11 mouse cellular contexts compared by ENCODE assay signal in the genomic region with DNA sequence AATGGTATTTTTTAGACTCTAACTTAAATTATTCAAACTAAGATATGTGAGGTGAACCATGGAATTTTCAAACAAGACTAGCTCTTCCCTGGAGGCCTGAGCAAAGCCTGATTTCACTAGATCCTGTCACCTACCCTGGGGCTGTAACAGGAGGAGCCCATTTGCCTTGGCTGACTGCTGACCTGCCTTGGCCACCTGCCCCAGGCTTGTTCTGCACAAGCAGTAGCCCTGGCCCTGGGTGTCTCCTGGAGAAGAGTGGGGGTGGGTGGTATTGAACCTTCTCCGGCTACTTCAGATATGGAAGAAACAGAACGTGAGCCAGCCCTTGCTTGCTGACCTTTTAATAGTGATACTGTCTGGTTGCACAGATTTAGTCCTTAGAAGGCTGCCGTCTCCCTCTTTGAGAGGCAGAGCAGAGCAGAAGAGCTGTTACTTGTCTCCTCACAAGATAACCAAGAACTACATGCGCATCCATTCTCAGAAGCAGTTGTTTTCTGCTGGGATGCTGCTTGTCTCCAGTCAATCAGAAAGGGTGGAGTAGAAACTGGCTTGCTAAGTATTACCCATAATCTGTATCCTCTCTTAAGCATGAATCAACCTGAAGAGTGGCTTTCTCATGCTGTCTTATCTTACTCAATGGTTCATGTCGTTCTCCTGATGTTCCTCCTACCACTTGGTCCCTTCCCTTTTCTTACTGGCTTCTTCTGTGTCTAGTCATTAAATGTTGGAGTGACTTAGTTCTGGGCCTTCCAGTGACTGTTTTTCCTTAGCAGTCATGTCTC. TPM values are rescaled to one million over a fixed set of nuclear protein-coding genes. Genes with fewer than 3 reads are reported as not detected.
DNase-seq lines count a peak whose midpoint lies in the region; ATAC-seq and TF ChIP-seq lines count a peak whose summit lies in the region.
"Had no signal": no experiment of that assay in that cellular context is flagged by ENCODE, and none has a peak within 500 bp of the region (broad histone marks: within the 10 kb centered on the region; RNA-seq: fewer than 3 reads in every experiment).

No protein-coding gene starts in this region.

- H3K4me3 ChIP-seq in ES-Bruce4 (ENCODE audit: low read depth, low read length) = no peak overlapping the region
- H3K4me3 ChIP-seq in forebrain, embryonic 15.5 days = no peak overlapping the region
- H3K4me3 ChIP-seq in midbrain, embryonic 15.5 days = no peak overlapping the region
- H3K4me3 ChIP-seq: erythroblast, embryonic 14.5 days; limb, embryonic 13.5 days had no signal

- H3K4me1 ChIP-seq in ES-Bruce4 (ENCODE audit: control insufficient read depth, insufficient read depth, low read length) = peaks cover 3% of the 10 kb centered on the region
- no peaks in the 10 kb centered on the region for H3K4me1 ChIP-seq in forebrain, embryonic 15.5 days
- H3K4me1 ChIP-seq in midbrain, embryonic 15.5 days = no peaks in the 10 kb centered on the region; the same call in none of the 2 replicates
- H3K4me1 ChIP-seq: limb, embryonic 13.5 days had no signal

- peaks cover 3% of the 10 kb centered on the region; the same call in 1 of the 2 replicates for H3K36me3 ChIP-seq in ES-Bruce4 (ENCODE audit: control insufficient read depth, insufficient read depth, low read length, poor library complexity, severe bottlenecking)
- no peaks in the 10 kb centered on the region for H3K36me3 ChIP-seq in forebrain, embryonic 15.5 days
- no peaks in the 10 kb centered on the region for H3K36me3 ChIP-seq in midbrain, embryonic 15.5 days (replicated peaks)

- peak; percentile 22 for DNase-seq in cerebellum, adult 11 months
- no peak for DNase-seq in cerebellum, postnatal 4 days (ENCODE audit: low spot score in 2 of 2)
- peak; percentile 50 to 69 for DNase-seq in cerebellum, postnatal 10 days
- peak; percentile 16 to 53 for DNase-seq in kidney, postnatal 25 days
- DNase-seq in right cerebral cortex, adult 2 months (ENCODE audit: low spot score in 2 of 2) = no peak

- peak; percentile 68; the same call in 1 of the 2 replicates for TF ChIP-seq EP300 in ES-Bruce4 (IDR thresholded peaks at IDR 0.05; ENCODE audit: insufficient read depth, low read depth, low read length)

- H3K9ac ChIP-seq in ES-Bruce4 (ENCODE audit: low read depth, poor library complexity, severe bottlenecking) = no peak overlapping the region
- no peak overlapping the region for H3K9ac ChIP-seq in forebrain, embryonic 15.5 days (replicated peaks)
- H3K9ac ChIP-seq in midbrain, embryonic 15.5 days = no peak overlapping the region
- H3K9ac ChIP-seq: hindbrain, embryonic 14.5 days; limb, embryonic 13.5 days had no signal

- no peak for ATAC-seq in forebrain, embryonic 15.5 days (replicated peaks)
- ATAC-seq in midbrain, embryonic 15.5 days (replicated peaks) = no peak

- no peak for TF ChIP-seq POLR2A in ES-Bruce4 (IDR thresholded peaks at IDR 0.05; ENCODE audit: insufficient read depth, low read length)

- H3K27me3 ChIP-seq in ES-Bruce4 (ENCODE audit: control insufficient read depth, insufficient read depth, low read length, poor library complexity, severe bottlenecking) = no peaks in the 10 kb centered on the region
- no peaks in the 10 kb centered on the region for H3K27me3 ChIP-seq in forebrain, embryonic 15.5 days
- no peaks in the 10 kb centered on the region for H3K27me3 ChIP-seq in midbrain, embryonic 15.5 days (replicated peaks)
- H3K27me3 ChIP-seq: limb, embryonic 13.5 days had no signal

- peak overlapping the region; percentile 84 for H3K27ac ChIP-seq in ES-Bruce4 (ENCODE audit: insufficient read depth, low read length)
- no peak overlapping the region for H3K27ac ChIP-seq in forebrain, embryonic 15.5 days (replicated peaks)
- no peak overlapping the region for H3K27ac ChIP-seq in midbrain, embryonic 15.5 days
- H3K27ac ChIP-seq: hindbrain, embryonic 14.5 days; limb, embryonic 13.5 days had no signal

- 90% methylated on average over 5 of the region's 5 CpGs for WGBS in forebrain, embryonic 15.5 days
- 88% methylated on average over 5 of the region's 5 CpGs for WGBS in midbrain, embryonic 15.5 days

- TF ChIP-seq CTCF in ES-Bruce4 (IDR thresholded peaks at IDR 0.05; ENCODE audit: low read depth, low read length) = no peak

- H3K4me2 ChIP-seq in forebrain, embryonic 15.5 days (replicated peaks) = no peak overlapping the region
- no peak overlapping the region for H3K4me2 ChIP-seq in midbrain, embryonic 15.5 days
- H3K4me2 ChIP-seq: hindbrain, embryonic 14.5 days; limb, embryonic 13.5 days had no signal

- no peaks in the 10 kb centered on the region for H3K9me3 ChIP-seq in ES-Bruce4 (replicated peaks; ENCODE audit: control insufficient read depth, insufficient read depth, low read length, poor library complexity, severe bottlenecking)
- no peaks in the 10 kb centered on the region for H3K9me3 ChIP-seq in forebrain, embryonic 15.5 days
- no peaks in the 10 kb centered on the region for H3K9me3 ChIP-seq in midbrain, embryonic 15.5 days
- H3K9me3 ChIP-seq: limb, embryonic 13.5 days had no signal

RNA-seq across cellular contexts. Expression of a gene that starts 12.9 kb away (rescaled TPM):
- polyA plus RNA-seq in ES-Bruce4 (2011; ENCODE audit: insufficient read depth, insufficient read length, low read depth, missing spikeins) = 72.6 and 73.3 TPM in 2 replicates
- polyA plus RNA-seq in forebrain, embryonic 15.5 days (2015; fragmentation: Nextera tagmentation; extraction: Ambion mirVana) = 30.4 and 31.3 TPM in 2 replicates
- polyA plus RNA-seq in midbrain, embryonic 15.5 days (2015; fragmentation: Nextera tagmentation; extraction: Ambion mirVana) = 31.9 and 32.8 TPM in 2 replicates

RNA-seq across cellular contexts. Expression of a gene that starts 46.3 kb away (rescaled TPM):
- polyA plus RNA-seq in ES-Bruce4 (2011; ENCODE audit: insufficient read depth, insufficient read length, low read depth, missing spikeins) = 1.3 and 4.3 TPM in 2 replicates
- polyA plus RNA-seq in forebrain, embryonic 15.5 days (2015; fragmentation: Nextera tagmentation; extraction: Ambion mirVana) = 3.9 and 6.0 TPM in 2 replicates
- polyA plus RNA-seq in midbrain, embryonic 15.5 days (2015; fragmentation: Nextera tagmentation; extraction: Ambion mirVana) = 3.9 and 5.9 TPM in 2 replicates
- polyA plus RNA-seq: erythroblast, embryonic 14.5 days had no signal

RNA-seq across cellular contexts. Expression of a gene that starts 48.2 kb away (rescaled TPM):
- 11.5 and 13.3 TPM in 2 replicates for polyA plus RNA-seq in ES-Bruce4 (2011; ENCODE audit: insufficient read depth, insufficient read length, low read depth, missing spikeins)
- 17.6 TPM in 2 replicates for polyA plus RNA-seq in forebrain, embryonic 15.5 days (2015; fragmentation: Nextera tagmentation; extraction: Ambion mirVana)
- 30.6 and 30.9 TPM in 2 replicates for polyA plus RNA-seq in midbrain, embryonic 15.5 days (2015; fragmentation: Nextera tagmentation; extraction: Ambion mirVana)

RNA-seq across cellular contexts. Expression of a gene that starts 56.3 kb away (rescaled TPM):
- polyA plus RNA-seq in ES-Bruce4 (2011; ENCODE audit: insufficient read depth, insufficient read length, low read depth, missing spikeins) = 5.4 and 6.1 TPM in 2 replicates
- 0.45 and 0.50 TPM in 2 replicates for polyA plus RNA-seq in forebrain, embryonic 15.5 days (2015; fragmentation: Nextera tagmentation; extraction: Ambion mirVana)
- 0.40 and 0.56 TPM in 2 replicates for polyA plus RNA-seq in midbrain, embryonic 15.5 days (2015; fragmentation: Nextera tagmentation; extraction: Ambion mirVana)
- polyA plus RNA-seq: erythroblast, embryonic 14.5 days had no signal

RNA-seq across cellular contexts. Expression of a gene that starts 59.1 kb away (rescaled TPM):
- polyA plus RNA-seq in ES-Bruce4 (2011; ENCODE audit: insufficient read depth, insufficient read length, low read depth, missing spikeins) = 12.9 and 13.1 TPM in 2 replicates
- polyA plus RNA-seq in forebrain, embryonic 15.5 days (2015; fragmentation: Nextera tagmentation; extraction: Ambion mirVana) = 16.3 and 17.2 TPM in 2 replicates
- 16.6 and 17.3 TPM in 2 replicates for polyA plus RNA-seq in midbrain, embryonic 15.5 days (2015; fragmentation: Nextera tagmentation; extraction: Ambion mirVana)

Comparison
In these comparisons a context has a peak if more than half of its experiments do, and no peak if none do; other contexts are left out.
1. DNase-seq: peak in cerebellum, adult 11 months (single experiment), cerebellum, postnatal 10 days (2 of 2) and kidney, postnatal 25 days (2 of 2); none in cerebellum, postnatal 4 days (0 of 2) and right cerebral cortex, adult 2 months (0 of 2).